Mouse (Mus musculus) layer of hippocampus, adult 2 months (tissue): ENCODE measurements around the gene Plagl1. TPM values are rescaled to one million over a fixed set of nuclear protein-coding genes. Genes with fewer than 3 reads are reported as not detected.

Experiments used
- DNase-seq, 2 experiments: peaks; one replicate each; pipeline ENCODE4 v3.0.0; 2022; ENCODE audit warnings: low spot score in 2 of 2
- H3K27ac ChIP-seq: fragments of 200-600 bp; 2 replicates; pipeline ENCODE4 v1.8.1; 2022
- H3K4me3 ChIP-seq: fragments of 200-600 bp; 2 replicates; pipeline ENCODE4 v1.8.1; 2022; ENCODE audit warnings: mild to moderate bottlenecking
- CTCF ChIP-seq: fragments of 200-600 bp; conservative IDR thresholded peaks from 2 replicates; pipeline ENCODE4 v1.8.1; 2022; ENCODE audit warnings: antibody characterized with exemption, mild to moderate bottlenecking, moderate library complexity
- total RNA-seq, 2 experiments: library from RNA; stranded (reverse); gene quantifications; 2 replicates each; pipeline ENCODE4 v1.2.3; 2021

The Plagl1 gene
- total RNA-seq, 2 experiments from 2014 or later: 14.1 to 17.4 TPM

DNA sequence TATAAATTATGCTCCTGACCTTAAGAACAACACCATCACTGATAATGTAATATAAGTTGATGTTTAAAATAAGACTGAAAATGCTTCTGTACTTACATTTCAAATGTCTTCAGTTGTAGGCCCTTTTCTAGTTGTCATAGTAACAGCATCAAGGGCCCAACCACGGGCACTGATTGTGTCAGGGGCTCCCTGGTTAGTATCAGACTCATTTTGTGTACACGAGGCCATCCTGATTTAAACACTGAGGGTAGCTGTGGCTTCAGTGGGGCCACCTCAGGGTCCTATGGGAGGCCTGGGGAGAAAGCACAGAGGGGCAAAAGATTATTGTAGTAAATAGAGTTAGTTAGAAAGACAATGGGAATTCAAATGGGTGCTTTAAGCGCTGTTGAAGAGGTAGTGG is 65.5 kb downstream of the Plagl1 start:
- DNase-seq: no peak
- no peak overlapping the region for H3K4me3 ChIP-seq
- H3K27ac ChIP-seq: no peak overlapping the region
- no peak for TF ChIP-seq CTCF

- Histone ChIP-seq H3K4me3 (no peak overlapping the region; the same call in 1 of the 2 replicates), H3K27ac (no peak overlapping the region)
- TF ChIP-seq CTCF: peak; percentile 66
- DNase-seq: no peak
Measured at GRCm38 (mm10) chr10:13127335-13127734, 67.0 kb downstream of the Plagl1 start.

DNA sequence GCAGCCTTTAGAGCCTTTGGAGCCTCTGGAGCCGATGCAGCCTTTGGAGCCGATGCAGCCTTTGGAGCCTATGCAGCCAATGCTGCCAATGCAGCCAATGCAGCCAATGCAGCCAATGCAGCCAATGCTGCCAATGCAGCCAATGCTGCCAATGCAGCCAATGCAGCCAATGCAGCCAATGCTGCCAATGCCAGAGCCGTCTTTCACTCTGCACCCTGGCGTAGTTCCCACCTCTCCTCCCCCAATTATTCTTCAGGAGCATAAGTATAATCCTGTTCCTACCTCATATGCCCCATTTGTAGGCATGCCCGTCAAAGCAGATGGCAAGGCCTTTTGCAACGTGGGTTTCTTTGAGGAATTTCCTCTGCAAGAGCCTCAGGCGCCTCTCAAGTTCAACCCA is 67.6 kb downstream of the Plagl1 start:
- peak in 1 of 2 experiments; percentile 11 for DNase-seq
- Histone ChIP-seq H3K4me3 (no peak overlapping the region), H3K27ac (no peak overlapping the region)
- TF ChIP-seq CTCF: no peak

- no peak for DNase-seq
- no peak overlapping the region for H3K4me3 ChIP-seq
- H3K27ac ChIP-seq: no peak overlapping the region
- TF ChIP-seq CTCF: no peak
Measured at GRCm38 (mm10) chr10:13133850-13134249, 73.5 kb downstream of the Plagl1 start.

DNA sequence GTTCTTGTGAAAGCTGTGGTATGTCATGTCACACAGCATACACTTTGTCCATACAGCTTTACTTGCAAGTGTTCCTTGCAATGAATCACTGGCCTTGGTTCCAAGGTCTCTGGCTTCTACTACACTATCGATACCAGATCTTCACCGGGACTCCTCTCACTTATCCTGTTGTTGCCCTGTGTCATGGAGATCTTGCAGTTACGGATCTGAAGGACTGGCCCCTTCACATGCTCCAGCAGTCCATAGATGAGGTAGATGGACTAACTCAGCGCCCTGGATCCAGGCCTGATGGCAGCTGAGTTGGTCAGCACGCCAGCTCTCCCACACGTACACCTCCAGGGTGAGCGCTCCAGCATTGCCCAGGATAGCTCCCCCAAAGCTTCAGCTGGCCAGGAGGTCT is 75.0 kb downstream of the Plagl1 start:
- H3K4me3 ChIP-seq: no peak overlapping the region
- DNase-seq: no peak
- H3K27ac ChIP-seq: no peak overlapping the region
- no peak for TF ChIP-seq CTCF

GRCm38 (mm10) chr10:13135751-13136150 is 75.4 kb downstream of the Plagl1 start:
- H3K4me3 ChIP-seq: no peak overlapping the region
- no peak for DNase-seq
- no peak overlapping the region for H3K27ac ChIP-seq
- no peak for TF ChIP-seq CTCF

DNA sequence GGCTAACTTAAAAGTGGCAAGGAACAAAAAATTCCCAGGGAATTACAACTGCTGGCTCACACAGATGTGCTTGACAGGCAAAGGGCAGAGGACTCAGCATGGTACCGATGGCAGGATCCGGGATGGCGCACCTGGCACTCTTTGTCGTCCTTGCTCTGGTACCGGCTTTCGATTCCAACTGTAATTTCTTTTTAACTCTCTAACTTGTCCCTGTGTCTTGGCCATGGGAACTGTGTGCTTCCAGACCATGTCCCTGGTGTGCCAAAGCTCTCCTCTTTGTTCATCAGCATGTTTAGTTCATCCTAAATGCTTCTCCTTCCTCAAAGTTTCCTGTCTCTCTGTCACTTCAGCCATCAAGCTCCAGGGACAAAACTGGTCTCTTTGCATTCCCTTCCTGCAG is 77.6 kb downstream of the Plagl1 start:
- H3K27ac ChIP-seq: no peak overlapping the region
- H3K4me3 ChIP-seq: no peak overlapping the region
- TF ChIP-seq CTCF: no peak
- DNase-seq: no peak

- Histone ChIP-seq H3K4me3 (no peak overlapping the region), H3K27ac (no peak overlapping the region)
- DNase-seq: no peak
- no peak for TF ChIP-seq CTCF
Measured at GRCm38 (mm10) chr10:13140434-13140833, 80.1 kb downstream of the Plagl1 start.

- Histone ChIP-seq H3K4me3 (no peak overlapping the region), H3K27ac (no peak overlapping the region; the same call in 1 of the 2 replicates)
- TF ChIP-seq CTCF: no peak
- DNase-seq: no peak
Measured at GRCm38 (mm10) chr10:13150435-13150834, 90.1 kb downstream of the Plagl1 start.

DNA sequence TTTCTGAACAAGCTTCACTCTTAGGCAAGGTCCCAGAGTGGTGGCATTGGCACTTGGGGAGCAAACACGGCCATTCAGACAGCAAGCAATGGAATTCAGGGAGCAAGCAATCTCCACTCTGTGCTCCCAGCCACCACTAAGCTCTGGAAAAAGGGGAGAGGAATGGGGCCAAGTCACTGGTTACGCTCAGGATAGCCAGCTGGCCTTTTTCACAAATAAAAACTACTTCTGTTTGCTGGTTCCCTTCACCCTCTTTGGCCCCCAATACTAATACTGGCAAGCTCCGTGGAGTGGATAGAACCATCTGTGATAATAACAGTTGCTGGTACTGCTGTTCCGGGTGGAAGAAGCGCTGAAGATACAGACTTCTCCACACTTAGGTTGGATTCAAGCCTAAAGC is 91.0 kb downstream of the Plagl1 start:
- Histone ChIP-seq H3K4me3 (no peak overlapping the region), H3K27ac (no peak overlapping the region; the same call in 1 of the 2 replicates)
- DNase-seq: peak; percentile 10 to 60
- no peak for TF ChIP-seq CTCF

DNA sequence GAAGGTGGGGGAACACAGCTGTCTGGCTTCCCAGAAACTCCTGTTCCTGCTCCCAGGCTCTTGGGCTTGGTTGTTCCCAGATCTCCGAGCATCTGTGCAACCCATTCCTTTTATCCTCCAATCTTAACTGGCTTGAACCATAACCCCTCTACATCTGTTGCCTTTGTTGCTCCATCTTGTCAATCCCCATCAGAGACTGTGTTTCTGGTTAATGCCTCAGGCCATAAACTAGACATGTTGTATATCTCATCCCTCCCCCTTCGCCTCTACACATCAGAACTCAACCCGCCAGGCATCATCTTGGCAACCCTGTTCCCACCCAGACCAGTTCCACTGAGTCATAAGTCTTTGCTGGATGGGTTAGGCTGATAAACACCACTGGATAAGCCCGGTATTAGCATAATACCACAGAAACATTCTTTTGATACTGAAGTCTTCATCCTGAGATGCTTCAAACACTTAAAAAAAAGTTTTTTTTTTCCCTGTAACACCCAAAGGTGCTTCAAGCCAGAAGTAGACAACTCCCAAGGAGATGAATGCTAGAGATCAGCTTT is 92.6 kb downstream of the Plagl1 start:
- H3K4me3 ChIP-seq: no peak overlapping the region
- DNase-seq: no peak
- no peak for TF ChIP-seq CTCF
- H3K27ac ChIP-seq: no peak overlapping the region

DNA sequence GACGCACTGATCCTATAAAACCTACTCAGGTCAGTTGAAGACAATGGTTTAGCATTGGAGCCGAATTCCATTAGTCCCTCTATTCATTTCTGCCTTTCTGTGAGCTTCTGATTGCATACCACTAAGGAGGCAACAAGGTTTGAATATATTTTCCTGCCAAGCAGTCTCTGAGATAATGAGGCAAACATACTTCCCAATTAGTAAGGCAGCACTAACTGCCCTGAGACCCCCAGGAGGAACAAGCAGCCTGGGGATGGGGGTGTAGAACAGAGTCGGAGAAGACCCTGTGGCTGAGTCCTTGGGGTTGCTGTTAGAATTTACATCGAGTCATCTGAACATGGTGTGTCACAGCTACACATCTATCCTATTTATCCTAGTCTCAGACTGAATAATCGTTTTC is 95.1 kb downstream of the Plagl1 start:
- no peak overlapping the region for H3K4me3 ChIP-seq
- DNase-seq: no peak
- no peak for TF ChIP-seq CTCF
- H3K27ac ChIP-seq: no peak overlapping the region

DNA sequence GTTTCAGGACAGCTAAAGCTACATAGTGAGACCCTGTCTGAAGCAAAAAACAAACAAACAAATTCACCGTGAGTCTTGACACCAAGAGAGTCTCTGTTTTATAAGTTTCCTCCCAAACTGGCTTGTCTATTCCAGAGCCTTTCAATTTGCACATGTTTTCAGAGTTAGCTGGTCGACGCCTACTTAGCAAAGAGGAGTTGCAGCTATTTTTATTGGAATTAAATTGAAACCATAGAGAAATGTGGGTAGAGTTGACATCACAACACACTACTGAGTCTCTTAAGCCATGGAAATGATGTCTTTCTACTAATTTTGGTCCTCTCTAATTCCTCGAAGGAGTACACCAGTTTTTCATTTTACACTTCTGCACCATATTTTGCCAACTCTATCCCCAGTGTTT is 100.6 kb downstream of the Plagl1 start:
- H3K27ac ChIP-seq: no peak overlapping the region
- no peak for TF ChIP-seq CTCF
- no peak for DNase-seq
- H3K4me3 ChIP-seq: no peak overlapping the region

DNA sequence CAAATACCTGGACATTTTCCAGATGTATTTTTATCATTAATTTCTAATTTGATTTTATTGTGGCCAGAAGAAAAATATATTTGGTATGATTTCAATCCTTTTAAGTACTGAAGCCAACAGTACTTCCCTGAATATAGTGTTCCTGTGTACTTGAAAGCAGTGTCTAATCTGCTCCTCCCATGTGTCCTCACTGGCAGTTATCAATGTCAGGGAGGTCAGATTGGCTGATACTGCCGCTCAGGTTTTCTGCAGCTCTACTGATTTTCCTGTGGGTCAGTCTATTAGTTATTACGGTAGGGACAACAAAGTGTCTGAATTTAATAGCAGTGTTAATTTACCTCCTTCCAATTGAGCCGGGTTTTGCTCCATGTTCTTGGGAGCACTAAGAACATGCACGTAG is 101.7 kb downstream of the Plagl1 start:
- no peak for TF ChIP-seq CTCF
- no peak for DNase-seq
- Histone ChIP-seq H3K27ac (no peak overlapping the region), H3K4me3 (no peak overlapping the region)

- TF ChIP-seq CTCF: no peak
- no peak overlapping the region for H3K4me3 ChIP-seq
- DNase-seq: no peak
- H3K27ac ChIP-seq: no peak overlapping the region
Measured at GRCm38 (mm10) chr10:13168461-13168860, 108.2 kb downstream of the Plagl1 start.
